Mouse (Mus musculus): ENCODE data around the gene Uggt2. TPM values are rescaled to one million over a fixed set of nuclear protein-coding genes. Genes with fewer than 3 reads are reported as not detected.
A peak's percentile ranks its signal among the peaks of the same experiment; 100 is the strongest.

Gene Uggt2
- total RNA-seq, 1 experiment from 2014 or later: 2.7 TPM

DNA sequence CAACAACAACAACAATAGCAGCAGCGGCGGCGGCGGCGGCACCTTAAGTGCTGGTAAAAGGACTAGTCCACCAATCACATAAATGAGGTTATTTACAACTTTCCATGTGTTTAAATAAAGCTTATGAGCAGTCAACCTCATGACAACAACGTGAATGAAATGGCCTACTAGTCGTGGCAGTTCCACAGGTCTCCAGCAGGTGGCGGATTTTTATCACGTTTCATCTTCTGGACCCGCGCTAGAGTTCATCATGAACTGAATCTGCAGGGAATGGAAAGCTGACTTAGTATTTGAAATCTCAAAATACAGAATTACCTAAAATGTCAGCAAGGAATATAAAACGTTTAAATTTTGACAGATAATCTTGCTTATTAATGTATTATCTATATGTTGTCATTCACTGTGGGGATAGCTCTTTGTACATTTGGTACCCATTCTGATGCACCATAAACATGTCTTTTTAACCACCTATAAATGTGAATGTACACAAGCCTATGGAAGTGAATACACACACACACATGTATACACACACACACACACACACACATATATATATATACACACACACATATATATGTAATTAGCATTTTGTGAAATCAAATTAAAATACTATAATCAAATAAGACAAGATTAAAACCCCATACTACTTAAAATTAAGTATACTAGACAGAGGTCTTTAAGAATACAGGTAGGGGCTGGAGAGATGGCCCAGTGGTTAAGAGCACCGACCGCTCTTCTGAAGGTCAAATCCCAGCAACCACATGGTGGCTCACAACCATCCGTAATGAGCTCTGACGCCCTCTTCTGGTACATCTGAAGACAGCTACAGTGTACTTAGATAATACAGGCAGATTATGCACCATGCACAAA is 112.3 kb downstream of the Uggt2 start:
- ATAC-seq (ENCODE audit: extremely low read depth, insufficient number of reproducible peaks, low FRiP score, poor library complexity, severe bottlenecking): peak; percentile 58; the same call in 1 of the 2 replicates

DNA sequence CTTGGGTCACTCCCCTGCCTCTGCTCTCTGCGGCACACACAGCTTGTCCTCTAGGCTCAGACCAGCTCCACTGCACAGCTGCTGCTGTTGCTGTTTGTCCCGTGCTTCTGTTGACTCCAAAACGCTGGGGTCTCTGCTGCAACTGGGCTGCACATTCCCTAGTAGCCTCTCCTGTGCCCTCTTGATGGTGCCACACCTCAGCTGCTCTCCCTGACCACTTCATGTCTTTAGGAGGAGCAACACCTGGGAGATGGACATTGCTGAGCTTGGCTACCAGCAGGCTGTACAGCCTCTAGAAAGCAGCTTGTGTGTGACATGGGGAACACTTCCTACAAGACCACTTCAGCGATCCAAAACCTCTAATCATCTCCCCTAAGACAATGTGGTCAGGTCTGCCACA is 115.1 kb downstream of the Uggt2 start:
- ATAC-seq (ENCODE audit: extremely low read depth, insufficient number of reproducible peaks, low FRiP score, poor library complexity, severe bottlenecking): no peak

DNA sequence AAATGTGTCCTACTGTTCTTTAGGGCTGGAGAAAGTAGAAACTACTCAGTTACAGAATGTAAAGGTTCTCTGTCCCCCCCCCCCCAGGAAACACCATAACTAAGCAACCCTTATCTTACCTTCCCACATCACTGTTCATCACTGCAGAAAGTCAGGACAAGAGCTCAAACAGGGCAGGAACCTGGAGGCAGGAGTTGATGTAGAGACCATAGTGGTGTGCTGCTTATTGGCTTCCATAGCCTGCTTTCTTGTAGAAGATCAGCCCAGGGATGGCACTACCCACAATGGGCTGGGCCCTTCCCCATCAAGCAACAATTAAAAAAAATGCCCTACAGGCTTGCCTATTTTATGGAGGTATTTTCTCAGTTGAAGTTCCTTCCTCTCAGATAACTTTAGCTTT is 115.8 kb downstream of the Uggt2 start:
- no peak for ATAC-seq (ENCODE audit: extremely low read depth, insufficient number of reproducible peaks, low FRiP score, poor library complexity, severe bottlenecking)

DNA sequence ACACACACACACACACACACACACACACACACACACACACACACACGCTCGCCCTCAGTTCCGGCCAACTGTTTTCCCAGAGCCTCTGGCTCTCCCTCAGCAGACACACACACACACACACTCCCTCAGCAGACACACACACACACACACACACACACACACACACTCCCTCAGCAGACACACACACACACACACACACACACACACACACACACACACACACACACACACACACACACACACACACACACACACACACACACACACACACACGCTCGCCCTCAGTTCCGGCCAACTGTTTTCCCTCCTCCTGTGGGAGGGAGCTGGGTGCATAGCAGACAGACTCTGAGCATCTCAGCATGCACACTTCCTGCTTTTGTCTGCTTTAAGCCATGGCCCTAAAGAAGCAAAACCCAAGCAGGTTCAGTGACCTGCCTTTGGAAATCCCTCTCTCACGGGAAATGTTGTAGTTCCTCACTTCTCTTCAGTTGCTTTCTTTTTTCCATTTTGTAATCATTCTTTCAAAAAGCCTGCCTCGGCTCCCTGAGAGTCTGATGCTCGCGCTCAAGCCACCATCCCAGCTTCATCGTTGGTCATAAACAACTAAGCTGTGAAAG is 116.7 kb downstream of the Uggt2 start:
- ATAC-seq (ENCODE audit: extremely low read depth, insufficient number of reproducible peaks, low FRiP score, poor library complexity, severe bottlenecking): peak; percentile 72

DNA sequence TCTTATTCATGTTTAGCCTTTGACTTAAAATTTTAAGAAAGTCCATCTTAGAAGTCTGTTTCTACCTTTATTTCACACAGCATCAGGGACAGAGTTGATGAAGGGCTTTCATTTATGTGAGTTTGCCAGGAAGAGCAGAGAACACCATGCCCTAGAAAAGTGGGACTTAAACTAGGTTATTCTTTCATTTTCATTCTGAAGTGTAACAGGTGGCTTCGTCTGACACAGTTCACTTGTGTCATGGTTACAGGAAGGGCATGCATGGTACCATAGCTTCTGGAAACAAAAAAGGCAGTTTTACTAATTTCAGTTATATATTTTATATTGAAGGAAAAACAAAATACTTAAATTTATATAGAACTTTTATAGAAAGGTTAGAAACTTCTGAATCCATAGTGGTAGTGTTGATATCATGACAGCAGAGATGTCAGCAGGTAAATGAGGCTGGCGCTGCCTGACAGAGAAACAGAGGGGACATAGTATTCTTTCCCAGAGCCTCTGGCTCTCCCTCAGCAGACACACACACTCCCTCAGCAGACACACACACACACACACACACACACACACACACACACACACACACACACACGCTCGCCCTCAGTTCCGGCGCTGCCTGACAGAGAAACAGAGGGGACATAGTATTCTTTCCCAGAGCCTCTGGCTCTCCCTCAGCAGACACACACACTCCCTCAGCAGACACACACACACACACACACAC is 117.4 kb downstream of the Uggt2 start:
- peak; percentile 11; the same call in 1 of the 2 replicates for ATAC-seq (ENCODE audit: extremely low read depth, insufficient number of reproducible peaks, low FRiP score, poor library complexity, severe bottlenecking)

DNA sequence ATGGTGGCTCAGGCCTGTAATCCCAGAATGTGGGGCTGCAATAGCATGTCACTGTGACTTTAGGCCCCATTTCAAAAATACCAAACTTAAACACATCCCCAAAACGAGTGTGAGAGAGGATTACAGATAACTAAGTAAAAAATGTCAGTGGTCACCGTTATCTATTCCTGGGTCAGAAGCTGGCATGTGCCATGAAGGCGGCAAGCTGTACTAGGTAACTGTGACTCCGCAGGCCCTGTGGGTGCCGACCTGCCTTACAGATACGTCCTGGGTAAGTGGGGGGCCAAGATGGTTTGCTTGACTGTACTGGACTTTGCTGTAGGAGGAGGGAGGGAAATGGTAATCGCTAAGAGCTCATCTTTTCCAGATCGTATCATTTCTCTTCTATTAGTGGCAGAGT is 118.3 kb downstream of the Uggt2 start:
- ATAC-seq (ENCODE audit: extremely low read depth, insufficient number of reproducible peaks, low FRiP score, poor library complexity, severe bottlenecking): no peak

DNA sequence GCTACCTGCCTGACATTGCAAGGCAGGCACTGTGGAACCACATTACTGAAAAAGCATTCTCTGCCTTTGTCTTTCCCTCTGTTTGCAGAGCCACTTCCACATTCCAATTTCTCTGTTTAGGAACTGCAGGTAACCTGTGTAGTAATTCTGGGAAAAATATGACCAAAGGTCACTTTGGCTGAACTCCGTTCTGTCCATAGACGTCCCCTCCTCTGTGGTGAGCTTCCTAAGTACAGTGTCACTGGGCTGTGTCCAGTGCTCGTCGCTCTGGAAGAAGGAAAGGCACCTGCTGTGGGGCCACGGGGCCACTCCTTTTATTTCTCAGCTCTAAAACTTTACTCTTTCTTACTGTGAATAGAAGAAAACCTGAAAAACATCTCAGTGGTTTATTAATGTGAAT is 118.9 kb downstream of the Uggt2 start:
- no peak for ATAC-seq (ENCODE audit: extremely low read depth, insufficient number of reproducible peaks, low FRiP score, poor library complexity, severe bottlenecking)

DNA sequence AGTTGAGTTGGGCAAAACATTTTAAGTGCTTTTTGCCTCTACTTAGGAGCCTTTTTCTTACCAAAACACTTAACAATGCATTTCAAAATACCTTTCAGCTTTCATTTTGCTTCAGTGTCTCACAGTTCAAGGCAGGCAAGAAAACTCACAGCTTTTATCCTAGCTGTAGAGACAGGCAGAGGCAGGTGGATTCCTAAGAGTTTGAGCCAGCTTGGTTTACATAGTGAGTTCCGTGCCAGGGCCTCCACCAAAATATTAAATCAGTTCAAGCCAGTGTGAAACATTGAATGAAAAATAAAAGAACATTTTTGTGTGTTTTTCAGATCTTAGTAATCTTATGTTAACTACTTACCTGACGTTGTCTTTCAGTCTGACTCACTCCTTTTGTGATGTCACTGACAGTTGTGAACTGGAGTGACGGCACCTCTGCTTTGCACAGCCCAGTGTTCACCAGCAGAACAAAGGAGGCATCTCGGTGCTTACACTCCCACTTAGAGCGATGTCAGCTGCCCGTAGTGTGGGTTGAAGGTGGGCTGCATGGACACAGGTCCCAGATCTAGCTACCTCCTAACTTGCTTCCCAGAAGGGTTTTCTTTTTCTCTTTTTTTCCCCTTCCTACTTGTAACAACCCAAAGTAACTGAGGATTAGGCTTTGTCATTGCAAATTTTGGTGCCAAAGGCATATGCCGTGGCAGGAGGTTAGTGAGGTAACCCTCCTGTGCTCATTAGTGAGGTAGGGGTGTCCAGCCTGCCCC is 119.5 kb downstream of the Uggt2 start:
- ATAC-seq (ENCODE audit: extremely low read depth, insufficient number of reproducible peaks, low FRiP score, poor library complexity, severe bottlenecking): no peak

DNA sequence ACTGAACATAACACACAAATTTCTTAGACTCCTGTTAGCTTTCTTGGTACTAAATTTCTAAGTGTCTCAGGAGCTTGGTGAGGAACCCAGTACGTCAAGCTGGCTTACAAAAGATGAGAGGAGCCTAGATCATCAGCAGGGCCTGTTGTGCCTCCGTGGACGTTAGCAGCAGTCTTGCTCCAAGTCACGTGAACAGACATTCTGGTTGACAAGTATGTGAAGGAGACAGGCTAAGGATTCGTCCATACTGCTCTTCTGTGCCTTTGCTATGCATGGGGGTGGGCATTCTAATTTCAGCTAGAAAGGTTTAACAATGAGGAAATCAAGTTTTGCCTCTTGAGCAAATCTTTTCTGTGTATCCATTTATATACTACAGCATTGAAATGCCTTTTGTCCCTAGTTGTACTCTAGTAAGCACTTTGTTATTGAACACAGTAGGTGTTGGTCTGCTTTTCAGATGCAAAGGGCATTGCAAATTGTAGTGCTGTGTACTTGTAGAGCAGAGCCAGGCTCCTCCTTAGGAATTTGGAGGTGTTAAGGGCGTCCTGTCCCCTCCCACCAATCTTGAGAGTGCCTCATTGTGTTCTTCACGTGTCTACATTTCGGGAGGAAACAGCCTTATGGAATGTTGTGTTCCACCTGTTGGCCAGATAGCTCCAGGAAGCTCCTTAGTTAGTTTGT is 122.0 kb downstream of the Uggt2 start:
- ATAC-seq (ENCODE audit: extremely low read depth, insufficient number of reproducible peaks, low FRiP score, poor library complexity, severe bottlenecking): no peak

DNA sequence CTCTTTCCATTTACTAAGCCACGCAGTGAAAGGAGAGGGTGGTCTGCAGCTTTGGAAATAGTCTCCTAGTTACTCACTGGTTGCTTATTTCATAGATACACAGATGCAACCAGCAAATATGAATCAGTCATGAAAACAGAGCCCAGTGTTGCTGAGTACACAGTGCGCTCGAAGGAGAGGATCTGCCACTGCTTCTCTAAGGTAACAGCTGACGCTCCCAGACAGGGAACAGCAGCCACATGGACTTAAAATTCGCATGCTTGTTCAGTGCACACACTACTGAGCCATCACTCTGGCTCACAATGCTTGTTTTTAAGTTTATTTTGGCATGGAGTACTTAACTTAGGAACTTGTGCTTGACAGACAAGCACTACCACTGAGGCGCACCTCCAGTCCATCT is 127.0 kb downstream of the Uggt2 start:
- ATAC-seq (ENCODE audit: extremely low read depth, insufficient number of reproducible peaks, low FRiP score, poor library complexity, severe bottlenecking): no peak

DNA sequence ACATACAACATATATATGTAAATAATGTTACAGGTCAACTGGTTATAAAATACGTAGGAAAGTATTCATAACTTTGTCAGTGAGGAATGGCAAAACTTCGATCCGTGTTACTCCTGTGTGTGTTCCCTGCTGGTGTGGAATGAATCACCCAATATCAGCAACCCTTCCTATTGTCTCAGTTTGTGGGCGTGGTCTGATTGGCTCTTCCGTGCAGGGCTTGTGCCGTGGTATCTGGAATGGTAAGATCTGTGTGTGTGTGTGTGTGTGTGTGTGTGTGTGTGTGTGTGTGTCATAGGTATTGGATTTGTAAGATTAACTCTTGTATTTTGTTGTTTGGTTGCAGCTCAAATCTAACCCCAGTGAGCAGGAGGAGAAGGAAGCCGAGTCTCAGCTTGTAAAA is 131.6 kb downstream of the Uggt2 start:
- no peak for ATAC-seq (ENCODE audit: extremely low read depth, insufficient number of reproducible peaks, low FRiP score, poor library complexity, severe bottlenecking)

DNA sequence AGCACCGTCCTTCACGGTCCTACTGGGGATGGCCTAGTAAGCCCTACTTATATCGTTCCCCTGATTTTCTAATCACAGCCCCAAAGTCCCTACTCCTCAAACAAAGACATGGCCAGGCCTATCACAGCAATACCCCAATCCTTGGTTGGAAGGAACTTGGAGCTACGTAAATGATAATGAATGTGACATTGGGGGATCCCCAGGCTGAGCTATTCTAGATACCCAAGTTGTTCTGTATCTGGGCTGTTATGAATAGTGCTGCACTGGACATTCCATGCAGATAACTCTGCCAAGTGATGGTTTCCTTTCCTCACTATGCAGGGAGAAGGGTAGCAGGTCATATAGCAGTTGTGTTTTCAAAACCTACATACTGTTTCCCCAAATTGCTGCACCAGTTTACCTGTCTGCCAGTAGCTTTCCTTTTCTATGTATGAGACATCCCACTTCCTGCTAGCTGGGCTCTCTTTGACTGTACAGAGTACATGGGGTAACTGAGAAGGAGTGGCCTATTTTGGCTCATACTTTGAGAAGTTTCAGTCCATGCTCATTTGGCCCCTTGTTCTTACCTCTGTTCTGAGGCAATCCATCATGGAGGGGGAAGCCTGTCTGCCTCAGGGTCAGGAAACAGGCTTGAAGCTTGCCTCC is 133.8 kb downstream of the Uggt2 start:
- ATAC-seq (ENCODE audit: extremely low read depth, insufficient number of reproducible peaks, low FRiP score, poor library complexity, severe bottlenecking): no peak

DNA sequence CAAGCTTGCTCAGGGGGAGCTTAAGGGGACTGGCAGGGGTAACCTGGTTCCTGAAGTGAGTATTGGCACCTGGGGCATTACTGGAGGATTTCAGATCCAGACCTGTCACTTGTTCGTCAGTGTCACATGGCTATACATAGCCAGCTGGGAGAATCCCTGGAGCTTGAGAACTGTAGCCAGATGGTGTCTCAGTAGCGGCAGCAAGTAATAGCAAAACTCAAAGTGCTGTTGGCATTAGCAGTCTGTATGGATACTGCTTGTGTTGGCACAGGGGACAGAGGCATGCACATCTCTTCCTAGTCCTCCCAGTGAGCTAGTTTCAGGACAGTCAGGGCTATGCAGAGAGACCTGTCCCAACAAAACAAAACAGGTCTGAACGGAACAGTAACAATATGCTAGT is 141.2 kb downstream of the Uggt2 start:
- no peak for ATAC-seq (ENCODE audit: extremely low read depth, insufficient number of reproducible peaks, low FRiP score, poor library complexity, severe bottlenecking)

DNA sequence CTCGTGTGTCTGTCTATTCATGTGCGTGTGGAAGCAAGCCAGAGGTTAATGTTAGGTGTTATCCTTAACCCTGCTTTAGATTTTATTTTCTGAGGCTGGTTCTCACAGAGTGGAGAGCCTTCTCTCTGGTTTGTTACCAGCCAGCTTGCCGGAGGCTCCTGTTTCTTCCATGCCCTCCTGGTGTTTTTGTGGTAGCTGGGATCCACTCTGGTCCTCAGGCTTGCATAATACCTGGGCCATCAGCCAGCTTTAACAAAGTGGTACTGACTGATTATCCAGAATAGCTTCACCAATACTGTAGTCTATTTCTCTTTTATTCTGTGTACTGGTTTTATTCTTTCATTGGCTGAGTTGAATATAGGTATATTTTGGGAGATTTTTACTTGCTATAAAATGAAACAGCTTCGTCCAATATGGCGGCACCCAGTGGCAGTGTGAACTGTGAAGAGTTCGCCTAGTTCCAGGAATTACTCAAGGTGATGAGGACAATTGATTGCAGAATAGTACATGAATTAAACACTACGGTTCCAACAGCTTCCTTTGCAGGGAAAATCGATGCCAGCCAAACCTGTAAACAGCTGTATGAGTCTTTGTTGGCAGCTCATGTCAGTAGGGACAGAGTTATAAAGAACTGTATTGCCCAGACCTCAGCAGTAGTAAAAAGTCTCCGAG is 147.2 kb downstream of the Uggt2 start:
- ATAC-seq (ENCODE audit: extremely low read depth, insufficient number of reproducible peaks, low FRiP score, poor library complexity, severe bottlenecking): no peak

DNA sequence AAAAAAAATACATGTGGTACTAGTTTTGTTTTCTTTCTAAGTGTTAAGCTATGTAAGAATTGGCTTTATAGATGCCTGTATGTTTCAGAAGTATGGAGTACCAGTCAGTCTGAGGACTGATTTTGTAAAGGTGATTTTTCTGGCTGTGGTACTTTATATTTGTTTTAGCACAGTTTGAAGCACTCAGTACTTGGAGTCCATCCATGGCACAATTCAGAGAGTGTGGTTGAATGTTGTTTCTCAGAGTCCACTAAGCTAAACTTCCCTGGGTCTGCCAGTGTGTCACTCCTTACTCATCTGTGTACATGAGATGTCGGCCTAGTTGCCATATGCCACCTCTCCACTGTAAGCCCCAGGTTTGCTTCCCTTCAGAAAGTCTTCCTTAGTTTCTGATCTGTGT is 150.4 kb downstream of the Uggt2 start:
- ATAC-seq (ENCODE audit: extremely low read depth, insufficient number of reproducible peaks, low FRiP score, poor library complexity, severe bottlenecking): no peak

DNA sequence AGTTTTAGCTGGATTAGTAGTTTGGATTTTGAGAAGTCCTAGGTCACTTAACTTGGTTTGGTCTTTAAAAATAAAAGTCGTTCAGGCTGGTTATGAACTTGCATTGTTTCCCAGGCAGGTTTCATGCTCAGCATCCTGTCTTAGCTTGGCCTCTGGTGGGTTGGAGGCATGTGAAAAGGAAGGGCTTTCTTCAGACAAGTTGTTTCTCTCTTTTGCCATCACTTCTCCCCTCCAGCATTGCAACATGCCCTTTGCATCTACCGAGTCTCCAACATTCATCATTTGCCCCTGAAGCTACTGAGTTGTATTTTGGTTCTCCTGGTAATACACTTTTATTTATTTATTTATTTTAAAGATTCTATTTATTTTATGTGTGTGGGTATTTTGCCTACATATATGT is 154.5 kb downstream of the Uggt2 start:
- no peak for ATAC-seq (ENCODE audit: extremely low read depth, insufficient number of reproducible peaks, low FRiP score, poor library complexity, severe bottlenecking)

DNA sequence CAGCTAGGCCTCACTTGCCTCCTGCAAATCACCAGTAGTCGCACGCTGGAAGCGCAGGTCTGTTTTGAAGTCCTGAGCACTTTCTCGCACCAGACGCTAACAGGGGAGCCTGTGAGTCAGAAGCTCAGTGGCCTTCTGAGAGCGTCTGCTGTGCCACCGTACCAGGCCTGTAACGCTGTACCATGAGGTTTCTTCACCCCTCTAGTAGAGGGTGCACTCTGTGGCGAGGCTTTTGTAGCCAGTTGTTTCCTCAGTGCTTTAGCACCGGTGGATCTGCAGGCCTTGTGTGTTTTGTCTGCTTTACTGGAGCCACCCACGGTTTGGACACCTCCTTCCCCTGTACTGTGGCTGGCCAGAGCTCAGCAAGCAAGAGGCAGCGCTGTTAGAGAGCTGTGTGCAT is 157.2 kb downstream of the Uggt2 start:
- no peak for ATAC-seq (ENCODE audit: extremely low read depth, insufficient number of reproducible peaks, low FRiP score, poor library complexity, severe bottlenecking)
